Mouse (Mus musculus): ENCODE data around the gene Dpep1. TPM values are rescaled to one million over a fixed set of nuclear protein-coding genes. Genes with fewer than 3 reads are reported as not detected.
"Not testable (repeated sequence)": the region's sequence is repeated elsewhere in the genome, so short reads cannot be mapped to it uniquely, and the experiment has no call there.

Dpep1 gene
- total RNA-seq, 2 experiments from 2014 or later: not detected

- peak overlapping the region; percentile 94 for H3K27ac ChIP-seq
- intact Hi-C loops (cut with DNase I): no loop called here
- no peak for TF ChIP-seq CTCF (IDR thresholded peaks at IDR 0.05)
- H3K4me3 ChIP-seq: peak overlapping the region; percentile 98
- DNase-seq (ENCODE audit: extremely low spot score in 1 of 2, low spot score in 2 of 2): no peak
Measured at GRCm38 (mm10) chr8:123213118-123213772, 27.2 kb downstream of the Dpep1 start.

- intact Hi-C loops (cut with DNase I): no loop called here
Measured at GRCm38 (mm10) chr8:123215430-123215829, 29.4 kb downstream of the Dpep1 start.

GRCm38 (mm10) chr8:123220917-123221316 is 34.9 kb downstream of the Dpep1 start:
- no peak for TF ChIP-seq CTCF (IDR thresholded peaks at IDR 0.05)
- no peak overlapping the region for H3K4me3 ChIP-seq
- no peak overlapping the region for H3K27ac ChIP-seq
- no peak for DNase-seq (ENCODE audit: extremely low spot score in 1 of 2, low spot score in 2 of 2)
- intact Hi-C loops (cut with DNase I): no loop called here

More at GRCm38 (mm10) chr8:123215430-123215829, 29.4 kb downstream of the Dpep1 start:
- DNase-seq (ENCODE audit: extremely low spot score in 1 of 2, low spot score in 2 of 2): no peak
- Histone ChIP-seq H3K4me3 (no peak overlapping the region), H3K27ac (no peak overlapping the region)
- no peak for TF ChIP-seq CTCF (IDR thresholded peaks at IDR 0.05)

- H3K4me3 ChIP-seq: peak within 1 kb of the TSS; percentile 76
- intact Hi-C loops (cut with DNase I): no loop called here
- TF ChIP-seq CTCF (IDR thresholded peaks at IDR 0.05): no peak
- peak within 1 kb of the TSS; percentile 91 for H3K27ac ChIP-seq
- DNase-seq (ENCODE audit: extremely low spot score in 1 of 2, low spot score in 2 of 2): peak; percentile 93 to 96
Measured at GRCm38 (mm10) chr8:123224278-123225266, 38.5 kb downstream of the Dpep1 start, which contains the start of gene Cdk10. Gene Cdk10, plus strand, starts transcription at chr8:123224842.

- peak in 1 of 2 experiments; percentile 28 for DNase-seq (ENCODE audit: extremely low spot score in 1 of 2, low spot score in 2 of 2)
- intact Hi-C loops (cut with DNase I): no loop called here
- no peak for TF ChIP-seq CTCF (IDR thresholded peaks at IDR 0.05)
- Histone ChIP-seq H3K27ac (peak overlapping the region; percentile 37; the same call in 1 of the 2 replicates), H3K4me3 (no peak overlapping the region)
Measured at GRCm38 (mm10) chr8:123228416-123228815, 42.4 kb downstream of the Dpep1 start.

GRCm38 (mm10) chr8:123230326-123230725 is 44.3 kb downstream of the Dpep1 start:
- H3K4me3 ChIP-seq; DNase-seq (ENCODE audit: extremely low spot score in 1 of 2, low spot score in 2 of 2); intact Hi-C loops (cut with DNase I); H3K27ac ChIP-seq: not testable (repeated sequence)

GRCm38 (mm10) chr8:123231742-123232141 is 45.7 kb downstream of the Dpep1 start:
- intact Hi-C loops (cut with DNase I): no loop called here
- Histone ChIP-seq H3K4me3 (no peak overlapping the region), H3K27ac (peak overlapping the region; percentile 93; the same call in 1 of the 2 replicates)
- DNase-seq (ENCODE audit: extremely low spot score in 1 of 2, low spot score in 2 of 2): no peak
- TF ChIP-seq CTCF (IDR thresholded peaks at IDR 0.05): peak; percentile 33; the same call in 1 of the 2 replicates

- intact Hi-C loops (cut with DNase I): no loop called here
Measured at GRCm38 (mm10) chr8:123232553-123232952, 46.5 kb downstream of the Dpep1 start.

GRCm38 (mm10) chr8:123233300-123233699 is 47.3 kb downstream of the Dpep1 start:
- Histone ChIP-seq H3K27ac (peak overlapping the region; percentile 93), H3K4me3 (peak overlapping the region; percentile 74)
- intact Hi-C loops (cut with DNase I): no loop called here
- DNase-seq (ENCODE audit: extremely low spot score in 1 of 2, low spot score in 2 of 2): peak in 1 of 2 experiments; percentile 28
- TF ChIP-seq CTCF (IDR thresholded peaks at IDR 0.05): no peak

More at GRCm38 (mm10) chr8:123232553-123232952, 46.5 kb downstream of the Dpep1 start:
- Histone ChIP-seq H3K4me3 (no peak overlapping the region), H3K27ac (peak overlapping the region; percentile 93)
- TF ChIP-seq CTCF (IDR thresholded peaks at IDR 0.05): no peak
- DNase-seq (ENCODE audit: extremely low spot score in 1 of 2, low spot score in 2 of 2): peak in 1 of 2 experiments; percentile 34

GRCm38 (mm10) chr8:123233760-123234159 is 47.7 kb downstream of the Dpep1 start:
- TF ChIP-seq CTCF (IDR thresholded peaks at IDR 0.05): no peak
- peak overlapping the region; percentile 93 for H3K27ac ChIP-seq
- H3K4me3 ChIP-seq: peak overlapping the region; percentile 74
- intact Hi-C loops (cut with DNase I): no loop called here
- DNase-seq (ENCODE audit: extremely low spot score in 1 of 2, low spot score in 2 of 2): peak; percentile 35 to 36

GRCm38 (mm10) chr8:123234918-123235519 is 49.0 kb downstream of the Dpep1 start:
- Histone ChIP-seq H3K27ac (peak overlapping the region; percentile 93), H3K4me3 (peak overlapping the region; percentile 74)
- intact Hi-C loops (cut with DNase I): loop anchor here (1.0 kb wide), 1 partner anchor 19 kb away; the partner anchor contains the start of genes Vps9d1 and Zfp276
- no peak for TF ChIP-seq CTCF (IDR thresholded peaks at IDR 0.05)
- peak; percentile 83 to 84 for DNase-seq (ENCODE audit: extremely low spot score in 1 of 2, low spot score in 2 of 2)
